Mouse (Mus musculus) brown adipose tissue, adult 24 weeks (tissue): ENCODE data around the gene Ncdn. TPM values are rescaled to one million over a fixed set of nuclear protein-coding genes. Genes with fewer than 3 reads are reported as not detected.

Experiments used
- H3K27ac ChIP-seq: fragments of 200-500 bp; replicated peaks from 2 replicates; pipeline ENCODE4 v1.5.1; 2012; ENCODE audit warnings: low read depth, mild to moderate bottlenecking, low read length
- H3K4me1 ChIP-seq: fragments of 200-500 bp; 2 replicates; pipeline ENCODE4 v1.6.1; 2012; ENCODE audit warnings: low read length, mixed read lengths; ENCODE audit not compliant: control insufficient read depth, insufficient read depth, insufficient read length
- H3K4me3 ChIP-seq: fragments of 200-500 bp; 2 replicates; pipeline ENCODE4 v1.5.1; 2012; ENCODE audit warnings: low read depth, mild to moderate bottlenecking, low read length, moderate library complexity; ENCODE audit not compliant: insufficient read depth
- polyA plus RNA-seq: library from polyadenylated mRNA; stranded (reverse); fragments of >200 nt; gene quantifications from 2 replicates; pipeline ENCODE4 v1.2.4, GENCODE M21; 2012; ENCODE audit not compliant: missing spikeins, insufficient read depth, insufficient read length

The Ncdn gene
- polyA plus RNA-seq, 1 experiment, result 7.1 TPM

DNA sequence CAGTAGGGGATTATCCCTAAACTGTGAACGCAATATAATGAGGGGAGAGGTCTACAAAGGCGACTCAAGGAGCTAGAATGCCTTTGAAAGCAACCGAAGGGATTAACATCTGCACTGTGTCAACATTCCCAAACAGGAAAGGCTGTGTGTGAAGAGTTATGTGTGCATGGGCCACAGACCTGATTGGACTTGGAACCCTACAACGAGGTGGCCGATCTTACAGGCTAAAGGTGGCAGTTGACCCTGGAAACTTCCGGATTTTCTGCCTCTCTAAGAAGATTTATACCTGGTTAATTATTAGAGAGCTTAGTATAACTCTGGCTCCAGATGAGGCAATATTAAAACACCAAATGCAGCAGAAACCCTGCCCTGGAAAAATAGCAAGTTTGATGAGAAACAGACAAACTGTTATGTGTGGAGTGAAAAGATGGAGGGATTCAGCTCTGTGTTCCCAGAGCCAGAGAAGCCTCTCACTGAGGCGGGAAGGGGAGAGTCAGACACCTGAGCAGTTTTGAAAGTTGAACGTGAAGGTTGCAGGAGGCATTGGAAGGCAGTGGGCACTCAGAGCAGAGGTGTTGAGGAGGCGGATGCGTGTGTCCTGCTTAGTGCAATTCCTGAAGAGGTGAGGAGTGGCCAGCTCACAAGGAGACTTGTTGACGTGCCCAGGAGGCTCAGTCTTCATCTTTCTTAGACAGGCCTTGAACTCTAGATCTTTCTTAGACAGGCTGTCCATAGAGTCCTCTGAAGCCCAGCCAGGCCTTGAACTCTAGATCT lies 9.5 kb upstream of the Ncdn start:
- H3K27ac ChIP-seq, result no peak overlapping the region
- no peak overlapping the region for H3K4me3 ChIP-seq
- no peaks in the 10 kb centered on the region for H3K4me1 ChIP-seq

DNA sequence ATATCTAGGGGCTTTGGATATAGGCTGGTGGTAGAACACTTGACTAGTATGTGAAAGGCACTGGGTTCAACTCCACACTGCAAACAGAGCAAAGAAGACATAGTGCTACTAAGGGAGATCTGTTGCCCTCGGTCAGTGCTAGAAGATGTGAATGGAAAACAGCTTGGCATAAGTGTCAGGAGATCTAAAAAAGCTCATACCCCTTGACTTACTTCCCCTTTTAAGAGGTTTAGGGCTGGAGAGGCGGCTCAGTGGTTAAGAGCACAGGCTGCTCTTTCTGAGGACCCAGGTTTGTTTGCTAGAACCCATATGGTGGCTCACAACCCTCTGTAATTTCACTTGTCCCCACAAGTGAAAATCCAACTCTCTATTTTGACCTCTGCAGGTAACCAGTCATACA lies 6.2 kb upstream of the Ncdn start:
- no peaks in the 10 kb centered on the region for H3K4me1 ChIP-seq
- H3K27ac ChIP-seq, result no peak overlapping the region
- no peak overlapping the region for H3K4me3 ChIP-seq

DNA sequence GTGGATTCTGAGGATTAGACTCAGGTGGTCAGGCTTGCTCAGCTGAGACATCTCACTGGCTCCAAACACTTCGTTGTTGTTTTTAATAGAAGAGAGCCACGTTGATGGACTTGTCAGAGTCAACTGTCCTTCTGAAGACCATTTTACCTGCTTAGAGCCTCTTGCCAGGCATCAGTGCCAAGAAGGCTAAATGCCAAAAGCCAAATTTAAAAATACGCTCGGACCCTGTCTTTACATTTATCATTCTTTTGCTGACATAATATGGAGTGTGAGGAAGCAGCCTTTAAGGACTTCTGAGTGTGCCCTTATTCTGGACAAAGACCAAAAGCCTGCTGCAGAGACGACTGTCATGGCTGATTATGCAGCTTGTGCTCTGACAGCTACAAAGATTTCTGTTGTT lies 5.1 kb upstream of the Ncdn start:
- H3K4me3 ChIP-seq, result no peak overlapping the region
- no peaks in the 10 kb centered on the region for H3K4me1 ChIP-seq
- no peak overlapping the region for H3K27ac ChIP-seq

DNA sequence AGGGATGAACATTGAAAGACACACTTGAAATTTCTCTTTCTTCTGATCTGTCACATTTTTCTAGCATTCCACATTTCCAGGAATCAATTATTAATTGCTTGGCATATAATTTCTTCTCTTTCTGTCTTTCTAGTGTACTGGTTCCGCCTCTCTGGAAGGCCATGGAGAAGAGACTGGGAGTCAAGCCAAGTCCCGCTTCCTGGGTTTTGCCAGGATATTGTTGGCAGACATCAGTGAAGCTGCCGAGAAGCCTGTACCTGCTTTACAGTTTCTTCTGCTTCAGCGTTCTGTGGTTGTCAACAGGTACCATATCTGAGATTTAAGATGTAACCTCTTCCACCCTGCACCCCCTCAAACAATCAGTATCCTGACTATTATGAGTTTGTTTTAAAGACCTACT lies 3.5 kb upstream of the Ncdn start:
- Histone ChIP-seq H3K27ac (no peak overlapping the region), H3K4me3 (no peak overlapping the region), H3K4me1 (no peaks in the 10 kb centered on the region; the same call in 1 of the 2 replicates)

DNA sequence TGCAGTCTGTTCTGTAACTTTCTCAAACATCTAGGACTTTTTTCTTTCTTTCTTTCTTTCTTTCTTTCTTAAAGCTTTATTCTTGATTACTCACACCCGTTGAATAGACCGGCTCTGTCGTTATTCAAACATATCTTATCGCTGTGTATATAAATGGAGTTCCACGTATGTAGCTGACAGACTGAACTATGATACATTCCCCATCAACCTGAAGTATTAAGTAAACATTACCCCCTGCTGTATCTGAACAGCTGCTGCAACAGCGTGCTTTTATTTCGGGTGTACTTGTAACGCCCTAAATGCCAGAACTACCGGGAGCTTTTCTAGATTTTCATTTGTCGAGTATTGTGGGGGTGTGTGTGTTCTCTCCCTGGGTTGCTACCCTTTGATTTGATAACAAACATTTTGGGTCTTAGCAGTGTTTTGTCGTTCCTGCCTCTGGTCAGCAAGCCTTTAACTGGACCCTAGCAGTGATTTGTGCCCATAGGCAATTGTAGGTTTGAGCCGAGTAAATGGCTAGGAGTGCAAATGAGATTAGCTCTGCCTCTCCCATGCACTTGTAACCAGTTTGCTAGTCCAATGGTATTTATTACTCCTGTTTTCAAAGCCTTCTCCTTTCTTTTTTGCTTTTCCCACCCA lies 1.6 kb upstream of the Ncdn start:
- no peak overlapping the region for H3K4me3 ChIP-seq
- no peaks in the 10 kb centered on the region; the same call in 1 of the 2 replicates for H3K4me1 ChIP-seq
- no peak overlapping the region for H3K27ac ChIP-seq

DNA sequence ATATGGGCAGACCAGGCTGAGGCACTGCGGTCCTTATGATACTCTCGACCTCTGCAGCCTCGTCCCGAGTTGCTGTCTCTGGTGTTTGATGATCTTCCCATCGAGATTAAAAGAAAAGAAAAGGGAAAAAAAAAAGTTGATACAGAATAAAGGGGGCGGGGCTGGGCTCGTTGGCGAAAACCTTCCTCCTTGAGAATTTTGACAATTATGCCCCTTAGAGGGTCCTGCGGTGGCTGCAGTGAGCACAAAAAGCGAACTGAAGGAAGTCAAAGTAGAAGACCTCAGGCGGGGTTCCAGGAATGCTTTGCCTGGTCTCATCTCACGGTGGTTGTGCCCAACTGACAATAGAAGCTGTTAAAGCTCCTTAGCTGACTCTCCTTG lies 983 bp upstream of the Ncdn start:
- peak overlapping the region; percentile 96 for H3K27ac ChIP-seq
- peak overlapping the region; percentile 86 for H3K4me3 ChIP-seq
- no peaks in the 10 kb centered on the region; the same call in 1 of the 2 replicates for H3K4me1 ChIP-seq

DNA sequence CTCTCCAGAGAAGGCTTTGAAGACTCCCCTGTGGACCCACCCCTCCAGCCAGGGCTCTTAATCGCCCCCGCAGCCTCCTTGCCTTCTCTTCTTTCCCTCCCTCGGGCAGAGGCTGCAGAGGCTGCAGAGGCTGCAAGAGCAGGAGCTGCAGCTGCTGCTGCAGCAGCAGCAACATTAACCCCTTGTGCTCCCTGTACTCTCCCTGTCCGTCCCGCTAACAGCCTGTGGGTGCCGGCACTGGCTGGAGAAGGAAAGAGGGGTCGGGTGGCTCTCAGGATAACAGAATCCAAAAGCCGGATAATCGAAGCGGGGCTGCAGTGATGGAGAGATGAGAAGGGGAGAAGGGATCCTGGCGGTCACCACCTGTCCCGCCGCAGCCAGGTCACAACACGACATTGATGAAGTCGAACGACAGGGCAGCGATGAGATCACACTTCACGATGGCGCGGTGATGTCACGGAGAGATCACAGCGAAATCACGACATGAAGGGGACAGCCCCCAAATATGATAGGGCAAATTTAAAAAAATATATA lies 563 bp downstream of the Ncdn start:
- H3K27ac ChIP-seq, result no peak overlapping the region
- H3K4me1 ChIP-seq, result no peaks in the 10 kb centered on the region; the same call in 1 of the 2 replicates
- peak overlapping the region; percentile 86 for H3K4me3 ChIP-seq

DNA sequence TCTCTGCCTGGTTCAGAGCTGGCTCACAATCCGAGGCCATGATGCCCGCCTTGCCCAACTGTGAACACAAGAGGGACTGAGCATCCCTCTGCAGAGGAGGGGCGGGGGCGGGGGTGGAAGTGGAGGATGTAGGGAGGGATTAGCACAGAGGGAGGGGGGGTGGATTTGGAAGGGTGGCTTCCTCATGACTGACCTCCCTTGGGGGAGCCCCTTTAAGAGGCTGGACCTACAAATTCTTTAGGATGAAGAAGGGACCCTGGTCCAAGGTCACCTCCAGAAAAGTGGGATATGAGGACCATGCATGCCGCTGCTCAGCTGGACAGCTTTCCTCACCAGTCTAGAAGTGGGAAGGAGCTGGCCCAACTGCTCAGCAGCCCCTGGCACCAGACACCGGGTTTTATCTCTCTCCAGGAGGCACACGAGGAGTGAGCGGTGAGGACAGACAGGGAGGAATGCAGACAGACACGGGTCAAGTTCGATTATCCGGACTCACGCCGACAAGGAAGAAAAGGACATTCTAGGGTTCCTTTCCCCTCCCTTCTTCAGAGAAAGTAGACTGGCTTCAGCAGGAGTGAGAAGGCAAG lies 1.1 kb downstream of the Ncdn start:
- no peaks in the 10 kb centered on the region; the same call in 1 of the 2 replicates for H3K4me1 ChIP-seq
- H3K4me3 ChIP-seq, result peak overlapping the region; percentile 86
- H3K27ac ChIP-seq, result no peak overlapping the region

DNA sequence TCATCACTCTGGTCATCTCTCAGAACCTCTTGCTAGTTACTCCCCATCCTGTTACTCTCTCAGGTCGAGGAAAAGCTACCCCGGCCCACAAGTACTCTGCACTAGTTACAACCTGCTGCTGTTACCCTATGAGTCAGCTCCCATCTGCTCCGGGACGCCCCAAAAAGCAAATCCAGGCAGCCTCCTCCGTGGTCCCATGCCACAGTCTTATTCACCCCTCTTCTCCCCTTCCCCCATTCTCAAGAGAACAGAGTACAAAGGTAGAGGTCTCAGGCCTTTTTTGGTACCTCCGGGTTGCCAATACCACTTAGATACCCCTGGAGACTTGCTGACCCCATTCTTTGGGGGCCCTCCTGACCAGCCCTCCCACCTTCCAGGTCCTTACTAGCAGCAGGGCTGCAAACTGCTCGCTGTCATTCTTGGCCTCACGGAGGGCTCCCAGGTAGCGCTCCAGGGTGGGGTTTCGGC lies 1.6 kb downstream of the Ncdn start:
- Histone ChIP-seq H3K4me1 (no peaks in the 10 kb centered on the region; the same call in 1 of the 2 replicates), H3K4me3 (no peak overlapping the region), H3K27ac (no peak overlapping the region)

DNA sequence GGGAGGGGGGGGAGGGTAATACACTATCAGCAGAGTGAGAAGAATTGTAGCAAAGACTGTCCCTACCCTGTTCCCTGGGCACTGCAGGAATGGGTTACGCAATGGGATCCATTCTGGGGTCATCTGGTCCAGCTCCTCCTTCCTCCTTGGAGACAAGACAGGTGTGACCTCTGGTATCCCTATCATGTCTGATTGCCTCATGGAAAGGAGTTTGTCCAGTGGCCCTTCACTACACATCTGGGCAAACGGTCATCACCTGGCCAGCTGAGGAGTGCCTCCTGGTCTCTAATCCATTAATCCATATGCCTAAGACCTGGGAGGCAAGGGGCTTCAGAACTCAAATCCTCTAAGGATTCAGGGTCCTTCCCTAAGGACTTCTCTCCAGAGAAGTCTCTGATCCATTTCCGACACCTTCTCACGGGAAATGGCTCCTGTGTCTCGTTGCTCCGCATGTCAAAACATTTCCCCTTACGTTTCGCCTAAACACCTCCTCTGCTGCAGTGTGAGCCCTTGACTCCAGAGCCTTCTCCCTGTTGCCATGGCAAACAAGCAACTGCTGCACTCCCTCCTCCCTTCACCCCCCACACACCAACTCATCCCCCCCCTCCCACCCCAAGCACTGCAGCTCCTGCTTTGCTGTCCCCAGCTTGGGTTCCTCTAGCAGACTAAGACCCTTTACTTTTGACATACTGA lies 2.2 kb downstream of the Ncdn start:
- Histone ChIP-seq H3K27ac (no peak overlapping the region), H3K4me1 (no peaks in the 10 kb centered on the region; the same call in 1 of the 2 replicates), H3K4me3 (no peak overlapping the region)

DNA sequence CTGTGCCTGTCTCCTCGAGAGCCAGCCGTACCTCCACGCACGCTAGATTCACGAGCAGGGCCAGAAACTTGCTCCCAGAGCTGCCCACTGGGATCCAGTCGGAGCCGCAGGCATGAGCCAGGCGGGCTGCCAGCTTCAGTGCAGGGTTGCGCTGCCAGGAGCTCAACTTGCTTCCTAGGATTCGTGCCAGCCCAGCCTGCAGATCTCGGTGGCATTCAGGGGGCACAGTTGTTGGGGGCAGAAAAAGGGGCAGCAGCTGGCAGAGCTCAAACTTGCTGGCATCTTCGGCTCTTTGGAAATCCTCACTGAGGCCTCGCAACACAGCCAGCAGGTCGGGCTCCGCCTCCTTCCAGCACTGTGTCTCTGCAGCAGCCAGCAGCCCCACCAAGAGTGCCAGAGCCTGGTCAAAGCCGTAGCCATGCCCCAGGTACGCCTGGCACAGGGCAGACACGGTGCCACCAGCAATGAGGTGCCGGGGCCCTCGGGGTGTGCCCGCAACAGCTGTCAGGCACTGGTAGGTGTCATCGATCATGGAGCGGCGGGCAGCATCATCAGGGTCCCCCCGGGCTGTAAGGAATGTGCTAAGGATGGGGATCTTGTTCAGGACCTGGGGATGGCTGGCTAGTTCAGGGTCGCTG lies 3.1 kb downstream of the Ncdn start:
- Histone ChIP-seq H3K4me3 (no peak overlapping the region), H3K4me1 (no peaks in the 10 kb centered on the region; the same call in 1 of the 2 replicates), H3K27ac (no peak overlapping the region)

DNA sequence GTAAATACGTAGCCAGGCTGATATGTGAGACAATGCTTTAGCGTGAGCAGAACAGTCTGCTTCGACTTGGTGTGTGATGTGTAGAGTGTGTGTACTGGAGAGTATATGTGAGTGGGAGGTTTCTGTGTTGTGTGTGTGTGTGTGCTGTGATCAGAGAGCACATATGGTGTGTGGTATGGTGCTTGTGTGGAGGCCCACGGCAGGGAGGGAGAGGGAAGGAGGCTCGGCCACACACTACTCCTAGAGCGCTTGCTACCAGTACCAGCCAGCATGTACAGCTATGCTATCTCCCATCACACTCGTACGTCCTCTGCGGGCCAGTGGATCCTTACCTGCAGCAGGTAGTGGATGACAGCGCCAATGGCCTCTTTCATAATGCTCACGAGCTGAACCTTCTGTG lies 3.7 kb downstream of the Ncdn start:
- Histone ChIP-seq H3K27ac (no peak overlapping the region), H3K4me3 (no peak overlapping the region), H3K4me1 (no peaks in the 10 kb centered on the region; the same call in 1 of the 2 replicates)

DNA sequence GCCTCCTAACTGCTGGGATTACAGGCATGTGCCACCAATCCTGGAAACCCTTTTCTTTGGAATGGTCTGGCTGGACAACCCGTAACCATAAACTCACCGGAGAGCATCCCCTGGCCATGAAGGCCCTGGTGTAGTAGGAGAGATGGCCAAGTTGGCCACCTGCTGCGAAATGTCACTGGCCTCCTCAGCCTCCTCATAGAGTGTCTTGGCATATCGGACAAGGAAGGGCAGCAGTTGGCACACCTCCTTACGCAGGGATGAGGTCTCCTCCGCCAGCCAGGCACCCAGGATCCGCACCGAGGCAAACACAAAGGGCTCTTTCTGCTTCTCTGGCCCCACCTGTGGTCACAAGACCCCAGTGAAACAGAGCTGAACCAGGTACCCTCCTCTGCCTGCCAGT lies 4.9 kb downstream of the Ncdn start:
- Histone ChIP-seq H3K4me3 (no peak overlapping the region), H3K27ac (no peak overlapping the region), H3K4me1 (no peaks in the 10 kb centered on the region; the same call in 1 of the 2 replicates)

DNA sequence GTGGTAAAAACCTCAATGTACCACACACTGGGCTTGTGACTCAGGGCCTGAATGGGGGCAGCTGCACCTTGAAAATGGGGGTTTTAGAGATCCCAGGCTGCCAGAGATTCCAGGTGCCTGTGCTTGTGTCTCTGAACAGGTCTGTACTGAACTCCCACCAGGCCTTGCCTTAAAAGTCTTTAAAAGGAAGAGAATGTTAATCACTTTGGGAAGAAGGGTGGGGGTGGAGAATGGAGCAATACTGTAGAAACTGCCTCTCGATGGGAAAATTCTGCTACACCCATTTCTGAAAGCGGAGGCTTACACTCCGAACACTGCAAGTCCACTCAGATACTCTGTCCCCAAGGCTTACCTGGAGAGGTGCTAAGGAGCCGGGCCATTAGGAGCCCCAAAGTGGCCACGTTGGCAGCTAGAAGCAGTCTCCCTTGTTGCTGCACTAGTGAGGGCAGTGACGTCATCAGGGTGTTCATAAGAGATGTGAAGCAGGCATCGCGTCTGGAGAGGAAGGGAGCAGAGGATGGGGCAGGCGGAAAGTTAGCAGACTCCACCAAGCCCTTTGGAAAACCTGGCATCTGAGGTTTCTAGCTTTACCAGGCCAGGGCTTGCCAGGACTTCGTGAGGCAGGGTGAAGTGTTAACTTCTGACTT lies 6.9 kb downstream of the Ncdn start:
- Histone ChIP-seq H3K4me1 (no peaks in the 10 kb centered on the region), H3K27ac (no peak overlapping the region), H3K4me3 (no peak overlapping the region)
